Mouse (Mus musculus) urinary bladder, adult 2 months (tissue): Measurements from ENCODE around the gene Spag6. TPM values are rescaled to one million over a fixed set of nuclear protein-coding genes. Genes with fewer than 3 reads are reported as not detected.

Experiments
- polyA plus RNA-seq: library from polyadenylated mRNA; depleted of rRNA; stranded (reverse); fragments of >200 nt; gene quantifications from 2 replicates; pipeline ENCODE4 v1.2.3, GENCODE M21; 2012; rRNA removed

Spag6 gene
- polyA plus RNA-seq, 1 experiment, result 0.32 TPM

Other genes with a start within 250 kb of the Spag6 start
- 115 and 131 TPM in 2 replicates for gene Commd3, start 21.6 kb upstream of the Spag6 start, polyA plus RNA-seq
- 25.3 TPM in 2 replicates for gene Bmi1, start 17.0 kb upstream of the Spag6 start, polyA plus RNA-seq